Mouse (Mus musculus): ENCODE data around the gene Morc4. TPM values are rescaled to one million over a fixed set of nuclear protein-coding genes. Genes with fewer than 3 reads are reported as not detected.

Morc4 gene
- polyA plus RNA-seq (2016; fragmentation: Nextera tagmentation; extraction: Ambion mirVana), result 5.8 and 6.0 TPM in 2 replicates

GRCm38 (mm10) chrX:139870938-139871791 lies at the start of gene Morc4:
Gene Morc4, minus strand, starts transcription at chrX:139871677.
- peaks cover 5% of the 10 kb centered on the region; the same call in 1 of the 2 replicates for H3K9me3 ChIP-seq

GRCm38 (mm10) chrX:139920572-139920971 lies 49.1 kb upstream of the Morc4 start:
- 84% methylated on average over 4 of the region's 4 CpGs for WGBS
- H3K36me3 ChIP-seq, result no peaks in the 10 kb centered on the region

More at GRCm38 (mm10) chrX:139870938-139871791, at the start of gene Morc4:
- peak within 1 kb of the TSS; percentile 79 for H3K27ac ChIP-seq
- H3K27me3 ChIP-seq (ENCODE audit: insufficient read depth, poor library complexity, severe bottlenecking), result peaks cover 64% of the 10 kb centered on the region
- peak; percentile 69 for DNase-seq (ENCODE audit: low spot score)
- H3K4me3 ChIP-seq, result peak within 1 kb of the TSS; percentile 67
- 21% methylated on average over 76 of the region's 87 CpGs for WGBS
- H3K36me3 ChIP-seq, result no peaks in the 10 kb centered on the region
- H3K4me1 ChIP-seq (replicated peaks), result no peaks in the 10 kb centered on the region

GRCm38 (mm10) chrX:139891387-139891786 lies 19.9 kb upstream of the Morc4 start:
- peaks cover 7% of the 10 kb centered on the region for H3K27me3 ChIP-seq (ENCODE audit: insufficient read depth, poor library complexity, severe bottlenecking)
- no peak overlapping the region for H3K4me3 ChIP-seq
- H3K9me3 ChIP-seq, result no peaks in the 10 kb centered on the region
- no peak overlapping the region for H3K27ac ChIP-seq
- H3K4me1 ChIP-seq (replicated peaks), result no peaks in the 10 kb centered on the region
- WGBS, result 81% methylated on average over 1 of the region's 1 CpGs
- no peak for DNase-seq (ENCODE audit: low spot score)
- no peaks in the 10 kb centered on the region for H3K36me3 ChIP-seq

More at GRCm38 (mm10) chrX:139920572-139920971, 49.1 kb upstream of the Morc4 start:
- Histone ChIP-seq H3K27me3 (ENCODE audit: insufficient read depth, poor library complexity, severe bottlenecking) (peaks cover 4% of the 10 kb centered on the region; the same call in 1 of the 2 replicates), H3K9me3 (no peaks in the 10 kb centered on the region), H3K4me1 (replicated peaks) (no peaks in the 10 kb centered on the region), H3K27ac (no peak overlapping the region), H3K4me3 (no peak overlapping the region)
- DNase-seq (ENCODE audit: low spot score), result no peak

- DNase-seq (ENCODE audit: low spot score), result no peak
- Histone ChIP-seq H3K36me3 (no peaks in the 10 kb centered on the region), H3K27me3 (ENCODE audit: insufficient read depth, poor library complexity, severe bottlenecking) (peaks cover 26% of the 10 kb centered on the region), H3K4me3 (no peak overlapping the region), H3K27ac (no peak overlapping the region), H3K4me1 (replicated peaks) (no peaks in the 10 kb centered on the region), H3K9me3 (no peaks in the 10 kb centered on the region)
These were observed 11.7 kb upstream of the Morc4 start for GRCm38 (mm10) chrX:139883221-139883620.

- H3K4me3 ChIP-seq, result no peak overlapping the region
- no peak for DNase-seq (ENCODE audit: low spot score)
- no peaks in the 10 kb centered on the region for H3K4me1 ChIP-seq (replicated peaks)
- H3K27ac ChIP-seq, result no peak overlapping the region
- H3K9me3 ChIP-seq, result no peaks in the 10 kb centered on the region
- H3K36me3 ChIP-seq, result no peaks in the 10 kb centered on the region
- peaks cover 48% of the 10 kb centered on the region for H3K27me3 ChIP-seq (ENCODE audit: insufficient read depth, poor library complexity, severe bottlenecking)
- WGBS, result 26% methylated on average over 3 of the region's 3 CpGs
These were observed 6.5 kb upstream of the Morc4 start for GRCm38 (mm10) chrX:139877936-139878335.

GRCm38 (mm10) chrX:139877105-139877504 lies 5.6 kb upstream of the Morc4 start:
- peaks cover 56% of the 10 kb centered on the region for H3K27me3 ChIP-seq (ENCODE audit: insufficient read depth, poor library complexity, severe bottlenecking)
- H3K4me3 ChIP-seq, result no peak overlapping the region
- H3K36me3 ChIP-seq, result no peaks in the 10 kb centered on the region
- H3K27ac ChIP-seq, result no peak overlapping the region
- 68% methylated on average over 7 of the region's 7 CpGs for WGBS
- H3K4me1 ChIP-seq (replicated peaks), result no peaks in the 10 kb centered on the region
- no peak for DNase-seq (ENCODE audit: low spot score)
- H3K9me3 ChIP-seq, result no peaks in the 10 kb centered on the region

- Histone ChIP-seq H3K36me3 (no peaks in the 10 kb centered on the region), H3K9me3 (peaks cover 5% of the 10 kb centered on the region; the same call in 1 of the 2 replicates), H3K27me3 (ENCODE audit: insufficient read depth, poor library complexity, severe bottlenecking) (peaks cover 56% of the 10 kb centered on the region), H3K4me1 (replicated peaks) (no peaks in the 10 kb centered on the region), H3K27ac (no peak overlapping the region), H3K4me3 (peak overlapping the region; percentile 67)
- DNase-seq (ENCODE audit: low spot score), result peak; percentile 12
- WGBS, result 14% methylated on average over 15 of the region's 15 CpGs
These were observed 1.2 kb downstream of the Morc4 start for GRCm38 (mm10) chrX:139870300-139870711.

- peaks cover 25% of the 10 kb centered on the region for H3K27me3 ChIP-seq (ENCODE audit: insufficient read depth, poor library complexity, severe bottlenecking)
- 87% methylated on average over 5 of the region's 5 CpGs for WGBS
- DNase-seq (ENCODE audit: low spot score), result no peak
- H3K4me1 ChIP-seq (replicated peaks), result no peaks in the 10 kb centered on the region
- H3K36me3 ChIP-seq, result no peaks in the 10 kb centered on the region
- H3K4me3 ChIP-seq, result no peak overlapping the region
- no peak overlapping the region for H3K27ac ChIP-seq
- H3K9me3 ChIP-seq, result no peaks in the 10 kb centered on the region
These were observed 12.1 kb downstream of the Morc4 start for GRCm38 (mm10) chrX:139859402-139859801.

GRCm38 (mm10) chrX:139854795-139855194 lies 16.7 kb downstream of the Morc4 start:
- Histone ChIP-seq H3K4me3 (no peak overlapping the region), H3K27me3 (ENCODE audit: insufficient read depth, poor library complexity, severe bottlenecking) (peaks cover 11% of the 10 kb centered on the region), H3K4me1 (replicated peaks) (no peaks in the 10 kb centered on the region), H3K27ac (no peak overlapping the region), H3K9me3 (no peaks in the 10 kb centered on the region), H3K36me3 (no peaks in the 10 kb centered on the region)
- 87% methylated on average over 4 of the region's 4 CpGs for WGBS
- no peak for DNase-seq (ENCODE audit: low spot score)

- Histone ChIP-seq H3K4me1 (replicated peaks) (no peaks in the 10 kb centered on the region), H3K27me3 (ENCODE audit: insufficient read depth, poor library complexity, severe bottlenecking) (peaks cover 10% of the 10 kb centered on the region; the same call in 1 of the 2 replicates), H3K27ac (no peak overlapping the region), H3K9me3 (no peaks in the 10 kb centered on the region), H3K36me3 (no peaks in the 10 kb centered on the region), H3K4me3 (no peak overlapping the region)
- no peak for DNase-seq (ENCODE audit: low spot score)
- WGBS, result 84% methylated on average over 6 of the region's 6 CpGs
These were observed 30.4 kb downstream of the Morc4 start for GRCm38 (mm10) chrX:139841091-139841490.

GRCm38 (mm10) chrX:139839057-139839456 lies 32.4 kb downstream of the Morc4 start:
- H3K9me3 ChIP-seq, result no peaks in the 10 kb centered on the region
- peaks cover 20% of the 10 kb centered on the region; the same call in 1 of the 2 replicates for H3K27me3 ChIP-seq (ENCODE audit: insufficient read depth, poor library complexity, severe bottlenecking)
- no peak for DNase-seq (ENCODE audit: low spot score)
- H3K4me3 ChIP-seq, result no peak overlapping the region
- H3K36me3 ChIP-seq, result no peaks in the 10 kb centered on the region
- WGBS, result 59% methylated on average over 3 of the region's 3 CpGs
- H3K4me1 ChIP-seq (replicated peaks), result no peaks in the 10 kb centered on the region
- no peak overlapping the region for H3K27ac ChIP-seq

GRCm38 (mm10) chrX:139832464-139832863 lies 39.0 kb downstream of the Morc4 start:
- Histone ChIP-seq H3K4me3 (no peak overlapping the region), H3K4me1 (replicated peaks) (no peaks in the 10 kb centered on the region), H3K27me3 (ENCODE audit: insufficient read depth, poor library complexity, severe bottlenecking) (peaks cover 24% of the 10 kb centered on the region; the same call in 1 of the 2 replicates), H3K9me3 (no peaks in the 10 kb centered on the region), H3K27ac (no peak overlapping the region), H3K36me3 (no peaks in the 10 kb centered on the region)
- peak; percentile 38 for DNase-seq (ENCODE audit: low spot score)
- 23% methylated on average over 5 of the region's 5 CpGs for WGBS

GRCm38 (mm10) chrX:139828363-139829092 lies 42.9 kb downstream of the Morc4 start:
- DNase-seq (ENCODE audit: low spot score), result no peak
- Histone ChIP-seq H3K4me3 (no peak overlapping the region), H3K27ac (no peak overlapping the region), H3K4me1 (replicated peaks) (no peaks in the 10 kb centered on the region), H3K9me3 (no peaks in the 10 kb centered on the region), H3K27me3 (ENCODE audit: insufficient read depth, poor library complexity, severe bottlenecking) (peaks cover 22% of the 10 kb centered on the region), H3K36me3 (no peaks in the 10 kb centered on the region)
- WGBS, result 93% methylated on average over 6 of the region's 6 CpGs

Measured in hindbrain, embryonic 10.5 days (tissue).